Mouse (Mus musculus) v-Abl transformed pro-B cells (cell line): ENCODE results near the gene Anp32e.
"Not testable (repeated sequence)": the region's sequence is repeated elsewhere in the genome, so short reads cannot be mapped to it uniquely, and the experiment has no call there.

Source experiments
- in situ Hi-C, 2 experiments: fragments of 400-800 bp; cut with MboI; formaldehyde crosslinking; loops; one replicate each; pipeline ENCODE4 v1.15.1; 2025; ENCODE audit not compliant: unreplicated experiment in 2 of 2

The Anp32e gene

GRCm38 (mm10) chr3:95963681-95964080 is 34.6 kb downstream of the Anp32e start:
- in situ Hi-C loops, result loop anchor here (5.0 to 25.0 kb wide), 6 partner anchors 81 to 299 kb away; partner anchors contain the start of genes Ciart (in 1 of the 2), Hist2h2bb (in 1 of the 2), Hist2h3b (in 1 of the 2) and Hist2h4 (in 1 of the 2)

- in situ Hi-C loops, result loop anchor here (5.0 to 25.0 kb wide), 5 partner anchors 37 to 297 kb away; partner anchors contain the start of genes Hist2h2bb (in 1 of the 2), Hist2h3b (in 1 of the 2) and Hist2h4 (in 1 of the 2)
Observed at GRCm38 (mm10) chr3:95965518-95966451, 36.7 kb downstream of the Anp32e start.

GRCm38 (mm10) chr3:95969277-95969676 is 40.2 kb downstream of the Anp32e start:
- in situ Hi-C loops, result loop anchor here (5.0 to 25.0 kb wide), 5 partner anchors 33 to 293 kb away; partner anchors contain the start of genes Hist2h2bb (in 1 of the 2), Hist2h3b (in 1 of the 2) and Hist2h4 (in 1 of the 2)

- in situ Hi-C loops, result loop anchor here in 1 of 2 experiments (25.0 kb wide), 1 partner anchor 292 kb away; the partner anchor contains the start of genes Hist2h2bb, Hist2h3b and Hist2h4
Observed at GRCm38 (mm10) chr3:95970661-95971060, 41.6 kb downstream of the Anp32e start.

- in situ Hi-C loops, result loop anchor here in 1 of 2 experiments (25.0 kb wide), 1 partner anchor 290 kb away; the partner anchor contains the start of genes Hist2h2bb, Hist2h3b and Hist2h4
Observed at GRCm38 (mm10) chr3:95972251-95972872, 43.3 kb downstream of the Anp32e start.

- in situ Hi-C loops, result loop anchor here in 1 of 2 experiments (25.0 kb wide), 1 partner anchor 289 kb away; the partner anchor contains the start of genes Hist2h2bb, Hist2h3b and Hist2h4
Observed at GRCm38 (mm10) chr3:95972873-95973634, 44.0 kb downstream of the Anp32e start.

GRCm38 (mm10) chr3:95977079-95977478 is 48.0 kb downstream of the Anp32e start:
- in situ Hi-C loops, result no loop called here

- in situ Hi-C loops, result not testable (repeated sequence)
Observed at GRCm38 (mm10) chr3:95977587-95977986, 48.5 kb downstream of the Anp32e start.

GRCm38 (mm10) chr3:95978265-95978664 is 49.2 kb downstream of the Anp32e start:
- in situ Hi-C loops, result no loop called here

GRCm38 (mm10) chr3:95980276-95980970 is 51.4 kb downstream of the Anp32e start:
- in situ Hi-C loops, result no loop called here

GRCm38 (mm10) chr3:95982129-95982528 is 53.1 kb downstream of the Anp32e start:
- in situ Hi-C loops, result no loop called here

GRCm38 (mm10) chr3:95985209-95986000 is 56.4 kb downstream of the Anp32e start:
- in situ Hi-C loops, result no loop called here

- in situ Hi-C loops, result no loop called here
Observed at GRCm38 (mm10) chr3:95986001-95986622, 57.1 kb downstream of the Anp32e start.

GRCm38 (mm10) chr3:95986984-95987383 is 57.9 kb downstream of the Anp32e start:
- in situ Hi-C loops, result no loop called here

GRCm38 (mm10) chr3:95987386-95988110 is 58.5 kb downstream of the Anp32e start:
- in situ Hi-C loops, result no loop called here

- in situ Hi-C loops, result no loop called here
Observed at GRCm38 (mm10) chr3:95988138-95988537, 59.1 kb downstream of the Anp32e start.

GRCm38 (mm10) chr3:95988969-95989368 is 59.9 kb downstream of the Anp32e start:
- in situ Hi-C loops, result no loop called here
